Mouse (Mus musculus) midbrain, embryonic 14.5 days (tissue): ENCODE results near the gene Csde1. TPM values are rescaled to one million over a fixed set of nuclear protein-coding genes. Genes with fewer than 3 reads are reported as not detected.
A peak's percentile ranks its signal among the peaks of the same experiment; 100 is the strongest.

ENCODE experiments used
- ATAC-seq: fragments of 200-750 bp; cut with Nextera tagmentation; 2 replicates; pipeline ENCODE4 v1.8.0; 2017; ENCODE audit warnings: moderate number of reproducible peaks, moderate library complexity; ENCODE audit not compliant: low FRiP score, low TSS enrichment
- DNase-seq: peaks from one replicate; pipeline ENCODE4 v3.0.0-alpha.2; 2015
- H3K27ac ChIP-seq: fragments of 300-500 bp; sonication (generic); replicated peaks from 2 replicates; pipeline ENCODE4 v1.5.1; 2014; ENCODE audit warnings: mild to moderate bottlenecking, low read depth, low read length, moderate library complexity
- H3K27me3 ChIP-seq: fragments of 300-500 bp; sonication (generic); 2 replicates; pipeline ENCODE4 v1.6.1; 2014; ENCODE audit warnings: low read length, control low read depth, mixed read lengths; ENCODE audit not compliant: control insufficient read depth, insufficient read depth
- H3K36me3 ChIP-seq: fragments of 300-500 bp; sonication (generic); 2 replicates; pipeline ENCODE4 v1.6.1; 2014; ENCODE audit warnings: low read length, control low read depth; ENCODE audit not compliant: control insufficient read depth, insufficient read depth
- H3K4me1 ChIP-seq: fragments of 300-500 bp; sonication (generic); 2 replicates; pipeline ENCODE4 v1.6.1; 2014; ENCODE audit warnings: mild to moderate bottlenecking, antibody characterized with exemption, low read length, control low read depth; ENCODE audit not compliant: control insufficient read depth, insufficient read depth
- H3K4me2 ChIP-seq: fragments of 300-500 bp; sonication (generic); 2 replicates; pipeline ENCODE4 v1.6.1; 2014; ENCODE audit warnings: mild to moderate bottlenecking, low read length, moderate library complexity
- H3K4me3 ChIP-seq: fragments of 300-500 bp; sonication (generic); replicated peaks from 2 replicates; pipeline ENCODE4 v1.5.1; 2014; ENCODE audit warnings: low read depth, low read length
- H3K9ac ChIP-seq: fragments of 300-500 bp; sonication (generic); replicated peaks from 2 replicates; pipeline ENCODE4 v1.6.1; 2014; ENCODE audit warnings: mild to moderate bottlenecking, low read length, moderate library complexity
- H3K9me3 ChIP-seq: fragments of 300-500 bp; sonication (generic); 2 replicates; pipeline ENCODE4 v1.6.1; 2016; ENCODE audit warnings: low read length, control low read depth, mixed read lengths; ENCODE audit not compliant: control insufficient read depth
- WGBS: fragments of 180-500 bp; shearing (Covaris S2); extraction: QIAGEN DNeasy Blood & Tissue Kit; methylation state at CpG from one replicate; pipeline ENCODE4 v1.1.7; 2014; 5-methylcytosine and 5-hydroxymethylcytosine counted together
- polyA plus RNA-seq: library from polyadenylated mRNA; unstranded; fragments of >200 nt; fragmentation: Nextera tagmentation; extraction: Ambion mirVana; gene quantifications from 2 replicates; pipeline ENCODE4 v1.2.1, GENCODE M21; 2014

Gene Csde1
- polyA plus RNA-seq, 1 experiment from 2014 or later = 554 TPM

- Histone ChIP-seq H3K36me3 (peaks cover 25% of the 10 kb centered on the region), H3K4me2 (peak within 1 kb of the TSS; percentile 73), H3K27ac (peak within 1 kb of the TSS; percentile 89), H3K4me1 (peaks cover 7% of the 10 kb centered on the region), H3K9ac (peak within 1 kb of the TSS; percentile 81), H3K9me3 (no peaks in the 10 kb centered on the region), H3K27me3 (no peaks in the 10 kb centered on the region), H3K4me3 (peak within 1 kb of the TSS; percentile 67)
- under 1% methylated on average over 60 of the region's 60 CpGs for WGBS
- peak; percentile 96 for DNase-seq
- peak; percentile 98 for ATAC-seq
Observed at GRCm38 (mm10) chr3:102995605-102996321, 24.5 kb upstream of the Csde1 start, which contains the start of gene Sike1. TSS of gene Sike1 (plus strand) at chr3:102995708.

- no peak for DNase-seq
- peaks cover 7% of the 10 kb centered on the region for H3K4me1 ChIP-seq
- H3K36me3 ChIP-seq = peaks cover 37% of the 10 kb centered on the region
- H3K4me3 ChIP-seq = no peak overlapping the region
- no peaks in the 10 kb centered on the region for H3K27me3 ChIP-seq
- no peak overlapping the region for H3K27ac ChIP-seq
- H3K4me2 ChIP-seq = peak overlapping the region; percentile 73; the same call in 1 of the 2 replicates
- ATAC-seq = no peak
- WGBS = 82% methylated on average over 10 of the region's 10 CpGs
- H3K9me3 ChIP-seq = no peaks in the 10 kb centered on the region
- no peak overlapping the region for H3K9ac ChIP-seq
Observed at GRCm38 (mm10) chr3:102997036-102997435, 23.2 kb upstream of the Csde1 start.

- Histone ChIP-seq H3K9ac (no peak overlapping the region), H3K4me3 (no peak overlapping the region), H3K27me3 (no peaks in the 10 kb centered on the region), H3K36me3 (peaks cover 42% of the 10 kb centered on the region), H3K4me2 (no peak overlapping the region), H3K4me1 (peaks cover 7% of the 10 kb centered on the region), H3K9me3 (no peaks in the 10 kb centered on the region), H3K27ac (no peak overlapping the region)
- ATAC-seq (no peak), DNase-seq (no peak)
- 91% methylated on average over 3 of the region's 3 CpGs for WGBS
Observed at GRCm38 (mm10) chr3:102997591-102997990, 22.6 kb upstream of the Csde1 start.

GRCm38 (mm10) chr3:103001595-103001994 is 18.6 kb upstream of the Csde1 start:
- Histone ChIP-seq H3K4me1 (peaks cover 2% of the 10 kb centered on the region), H3K36me3 (peaks cover 75% of the 10 kb centered on the region), H3K9me3 (no peaks in the 10 kb centered on the region), H3K4me2 (no peak overlapping the region), H3K4me3 (no peak overlapping the region), H3K27me3 (no peaks in the 10 kb centered on the region), H3K27ac (no peak overlapping the region), H3K9ac (no peak overlapping the region)
- ATAC-seq (no peak), DNase-seq (no peak)
- WGBS = 93% methylated on average over 7 of the region's 7 CpGs

GRCm38 (mm10) chr3:103017350-103017749 is 2.9 kb upstream of the Csde1 start:
- ATAC-seq (no peak), DNase-seq (no peak)
- Histone ChIP-seq H3K4me3 (no peak overlapping the region), H3K4me1 (peaks cover 6% of the 10 kb centered on the region), H3K27ac (no peak overlapping the region), H3K9ac (no peak overlapping the region), H3K36me3 (no peaks in the 10 kb centered on the region), H3K27me3 (no peaks in the 10 kb centered on the region), H3K4me2 (no peak overlapping the region), H3K9me3 (no peaks in the 10 kb centered on the region)
- 64% methylated on average over 2 of the region's 2 CpGs for WGBS

- H3K9me3 ChIP-seq = no peaks in the 10 kb centered on the region
- 96% methylated on average over 2 of the region's 2 CpGs for WGBS
- H3K9ac ChIP-seq = peak overlapping the region; percentile 93
- peaks cover 16% of the 10 kb centered on the region for H3K4me1 ChIP-seq
- no peaks in the 10 kb centered on the region for H3K27me3 ChIP-seq
- H3K36me3 ChIP-seq = no peaks in the 10 kb centered on the region
- peak overlapping the region; percentile 69; the same call in 1 of the 2 replicates for H3K4me3 ChIP-seq
- H3K27ac ChIP-seq = no peak overlapping the region
- ATAC-seq (no peak), DNase-seq (peak; percentile 6)
- peak overlapping the region; percentile 55 for H3K4me2 ChIP-seq
Observed at GRCm38 (mm10) chr3:103019462-103019861, 764 bp upstream of the Csde1 start.

GRCm38 (mm10) chr3:103020943-103021638 is 865 bp downstream of the Csde1 start:
- DNase-seq (peak; percentile 95), ATAC-seq (peak; percentile 95)
- WGBS = 0% methylated on average over 35 of the region's 37 CpGs
- Histone ChIP-seq H3K36me3 (0 out of 2 replicates have a peak, but pooled peaks cover 3% of the 10 kb centered on the region), H3K9ac (peak overlapping the region; percentile 93), H3K4me2 (peak overlapping the region; percentile 63), H3K27ac (peak overlapping the region; percentile 96), H3K9me3 (no peaks in the 10 kb centered on the region), H3K4me3 (peak overlapping the region; percentile 69), H3K27me3 (no peaks in the 10 kb centered on the region), H3K4me1 (peaks cover 16% of the 10 kb centered on the region)

GRCm38 (mm10) chr3:103026174-103026573 is 5.9 kb downstream of the Csde1 start:
- Histone ChIP-seq H3K27me3 (no peaks in the 10 kb centered on the region), H3K9ac (no peak overlapping the region), H3K4me3 (no peak overlapping the region), H3K27ac (no peak overlapping the region), H3K9me3 (no peaks in the 10 kb centered on the region), H3K4me2 (no peak overlapping the region), H3K4me1 (peaks cover 16% of the 10 kb centered on the region), H3K36me3 (peaks cover 26% of the 10 kb centered on the region)
- no peak for ATAC-seq
- peak; percentile 9 for DNase-seq
- WGBS = 94% methylated on average over 1 of the region's 1 CpGs
